Mouse (Mus musculus) R1 (cell line): ENCODE data around the gene Prkcb.
"Not testable (repeated sequence)": the region's sequence is repeated elsewhere in the genome, so short reads cannot be mapped to it uniquely, and the experiment has no call there.

Experiments
- DNase-seq: peaks from one replicate; pipeline ENCODE4 v3.0.0-alpha.2; 2018; ENCODE audit warnings: low read depth, low spot score

The Prkcb gene

GRCm38 (mm10) chr7:122288605-122289242 is at the start of gene Prkcb:
Gene Prkcb (plus strand): TSS chr7:122288751.
- DNase-seq, result peak; percentile 68

- DNase-seq, result peak; percentile 29
Observed at GRCm38 (mm10) chr7:122238939-122239338, 49.6 kb upstream of the Prkcb start.

- DNase-seq, result no peak
Observed at GRCm38 (mm10) chr7:122240413-122241119, 48.0 kb upstream of the Prkcb start.

GRCm38 (mm10) chr7:122242260-122242659 is 46.3 kb upstream of the Prkcb start:
- DNase-seq, result peak; percentile 70

- not testable (repeated sequence) for DNase-seq
Observed at GRCm38 (mm10) chr7:122242744-122243143, 45.8 kb upstream of the Prkcb start.

GRCm38 (mm10) chr7:122244166-122244565 is 44.4 kb upstream of the Prkcb start:
- no peak for DNase-seq

- DNase-seq, result no peak
Observed at GRCm38 (mm10) chr7:122244584-122244983, 44.0 kb upstream of the Prkcb start.

GRCm38 (mm10) chr7:122245976-122246375 is 42.6 kb upstream of the Prkcb start:
- DNase-seq, result no peak

- no peak for DNase-seq
Observed at GRCm38 (mm10) chr7:122247254-122247864, 41.2 kb upstream of the Prkcb start.

- DNase-seq, result no peak
Observed at GRCm38 (mm10) chr7:122249321-122249821, 39.2 kb upstream of the Prkcb start.

GRCm38 (mm10) chr7:122251197-122252011 is 37.1 kb upstream of the Prkcb start:
- peak; percentile 86 for DNase-seq

GRCm38 (mm10) chr7:122256722-122257121 is 31.8 kb upstream of the Prkcb start:
- peak; percentile 6 for DNase-seq

GRCm38 (mm10) chr7:122258521-122258920 is 30.0 kb upstream of the Prkcb start:
- DNase-seq, result no peak

GRCm38 (mm10) chr7:122260055-122260602 is 28.4 kb upstream of the Prkcb start:
- DNase-seq, result no peak

- DNase-seq, result no peak
Observed at GRCm38 (mm10) chr7:122268983-122269486, 19.5 kb upstream of the Prkcb start.

- DNase-seq, result no peak
Observed at GRCm38 (mm10) chr7:122272334-122272733, 16.2 kb upstream of the Prkcb start.

- DNase-seq, result peak; percentile 71
Observed at GRCm38 (mm10) chr7:122279580-122279979, 9.0 kb upstream of the Prkcb start.

GRCm38 (mm10) chr7:122280334-122280733 is 8.2 kb upstream of the Prkcb start:
- DNase-seq, result no peak

- peak; percentile 32 for DNase-seq
Observed at GRCm38 (mm10) chr7:122282584-122282983, 6.0 kb upstream of the Prkcb start.

- no peak for DNase-seq
Observed at GRCm38 (mm10) chr7:122287217-122287616, 1.3 kb upstream of the Prkcb start.
